Mouse (Mus musculus) left cerebral cortex, postnatal 10 days (tissue): Measurements from ENCODE around the gene Atp13a3. TPM values are rescaled to one million over a fixed set of nuclear protein-coding genes. Genes with fewer than 3 reads are reported as not detected.

Experiments
- DNase-seq, 2 experiments: peaks; one replicate each; pipeline ENCODE4 v3.0.0; 2021 to 2022; ENCODE audit warnings: low spot score in 2 of 2, mixed read lengths in 1 of 2; ENCODE audit errors: extremely low spot score in 1 of 2
- intact Hi-C: fragments of 180-260 bp; cut with DNase I; formaldehyde crosslinking; loops from one replicate; pipeline ENCODE4 v1.15.1; 2025
- total RNA-seq, 2 experiments: library from RNA; stranded (reverse); gene quantifications; 2 replicates each; pipeline ENCODE4 v1.2.3; 2021

The Atp13a3 gene
- total RNA-seq, 2 experiments from 2014 or later: 62.6 to 77.3 TPM

- intact Hi-C loops: no loop called here
These were observed 108.3 kb downstream of the Atp13a3 start for GRCm38 (mm10) chr16:30297450-30297849.

GRCm38 (mm10) chr16:30296601-30297275, 109.0 kb downstream of the Atp13a3 start:
- intact Hi-C loops: no loop called here

More at GRCm38 (mm10) chr16:30297450-30297849, 108.3 kb downstream of the Atp13a3 start:
- no peak for DNase-seq

GRCm38 (mm10) chr16:30295106-30295505, 110.7 kb downstream of the Atp13a3 start:
- intact Hi-C loops: no loop called here

More at GRCm38 (mm10) chr16:30296601-30297275, 109.0 kb downstream of the Atp13a3 start:
- no peak for DNase-seq

GRCm38 (mm10) chr16:30290436-30290835, 115.3 kb downstream of the Atp13a3 start:
- intact Hi-C loops: no loop called here
- DNase-seq: no peak

More at GRCm38 (mm10) chr16:30295106-30295505, 110.7 kb downstream of the Atp13a3 start:
- DNase-seq: no peak

- intact Hi-C loops: no loop called here
- no peak for DNase-seq
These were observed 120.1 kb downstream of the Atp13a3 start for GRCm38 (mm10) chr16:30285701-30286100.

DNA sequence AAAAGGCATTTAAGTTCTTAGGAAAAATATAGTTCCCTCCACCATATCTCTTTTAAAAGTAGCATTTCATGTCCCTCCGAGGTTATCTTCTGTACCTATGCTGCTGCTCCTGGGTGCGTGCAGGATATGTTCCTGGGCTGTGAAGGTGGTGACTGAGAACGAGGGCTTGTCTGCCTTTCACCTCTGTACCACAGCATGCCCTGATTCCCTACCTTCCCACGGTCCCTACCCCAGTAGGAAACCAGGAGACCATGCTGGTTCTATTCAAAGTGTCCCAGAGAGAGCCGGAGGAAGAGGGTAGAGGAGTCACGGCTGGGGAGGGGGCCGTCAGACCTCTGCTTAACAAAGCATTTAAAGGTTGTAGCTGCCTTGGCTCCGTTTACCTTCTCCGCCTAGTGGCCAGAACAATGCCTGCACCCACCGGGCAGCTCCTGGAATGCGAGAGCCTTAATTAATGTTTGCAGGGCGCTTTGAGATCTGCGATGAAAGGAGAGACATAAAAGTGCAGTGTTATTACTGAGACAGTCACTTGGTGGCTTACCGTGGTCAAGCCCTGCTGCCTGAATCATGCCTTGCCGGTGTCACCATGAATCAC, 121.9 kb downstream of the Atp13a3 start:
- no peak for DNase-seq
- intact Hi-C loops: no loop called here

DNA sequence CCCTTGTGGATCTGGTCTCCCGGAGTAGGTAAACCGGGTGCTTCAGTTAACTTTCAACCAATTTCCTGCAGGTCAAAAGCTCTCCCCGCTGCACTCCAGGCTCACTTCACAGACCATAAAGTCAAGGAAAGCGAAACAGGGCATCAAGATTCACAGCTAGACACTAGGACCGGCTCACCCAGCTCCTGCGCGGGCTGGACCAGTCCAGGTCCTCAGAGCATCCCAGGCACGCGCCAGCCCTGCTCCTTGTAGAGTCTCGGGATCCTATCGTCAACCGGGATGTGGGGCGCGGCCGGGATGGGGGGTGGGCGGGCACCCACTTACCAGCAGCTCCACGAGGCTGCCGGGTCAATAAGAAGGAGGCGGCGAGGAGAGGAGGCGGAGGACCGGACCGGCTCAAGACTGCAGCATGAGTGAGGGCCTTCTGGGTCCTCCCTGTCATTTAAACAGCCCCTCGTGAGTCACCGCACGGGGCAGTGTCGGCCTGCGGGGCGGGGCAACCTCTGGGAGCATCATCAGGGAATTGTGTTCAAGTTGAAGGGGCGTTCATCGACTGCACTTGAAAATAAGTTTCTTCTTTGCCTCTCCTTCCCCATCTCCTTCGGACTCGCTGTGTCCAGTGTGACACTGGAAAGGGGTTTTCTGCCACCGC, 122.8 kb downstream of the Atp13a3 start, which contains the start of gene Lrrc15:
Lrrc15 (minus strand) TSS at position 413 of the 652 bp plus-strand sequence.
- intact Hi-C loops: no loop called here
- peak in 1 of 2 experiments; percentile 44 for DNase-seq

DNA sequence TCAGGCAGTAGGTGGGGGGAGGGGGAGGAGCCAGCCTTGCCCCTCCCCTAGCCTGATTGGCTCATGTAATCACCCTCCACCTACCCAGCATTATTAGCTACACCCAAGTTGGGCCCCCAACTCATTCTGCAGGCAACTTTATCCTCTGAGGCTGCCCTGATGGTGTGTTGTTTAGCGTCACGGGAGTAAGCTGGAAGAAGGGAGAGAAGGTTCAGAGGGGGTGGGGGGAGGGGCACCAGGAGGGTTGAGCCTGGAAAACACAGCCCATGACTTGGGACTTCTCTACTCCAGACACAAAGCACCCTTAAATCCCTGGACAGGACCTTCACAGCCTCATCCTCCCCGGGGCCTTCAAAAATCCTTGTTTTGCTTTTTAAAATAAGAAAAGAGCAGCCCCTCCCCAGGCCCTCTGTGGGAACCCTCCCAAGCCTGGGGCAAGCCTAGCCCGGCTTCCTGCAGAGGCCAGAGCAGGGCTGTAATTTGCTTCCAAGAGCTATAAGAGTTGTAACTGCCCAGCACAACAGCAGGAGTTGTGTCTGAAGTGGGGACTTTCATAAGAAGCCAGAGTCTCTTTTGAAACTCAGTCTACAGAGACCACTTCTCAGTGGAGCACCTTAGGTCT, 125.0 kb downstream of the Atp13a3 start:
- intact Hi-C loops: no loop called here
- no peak for DNase-seq

- intact Hi-C loops: no loop called here
- DNase-seq: no peak
These were observed 127.4 kb downstream of the Atp13a3 start for GRCm38 (mm10) chr16:30278406-30278805.

DNA sequence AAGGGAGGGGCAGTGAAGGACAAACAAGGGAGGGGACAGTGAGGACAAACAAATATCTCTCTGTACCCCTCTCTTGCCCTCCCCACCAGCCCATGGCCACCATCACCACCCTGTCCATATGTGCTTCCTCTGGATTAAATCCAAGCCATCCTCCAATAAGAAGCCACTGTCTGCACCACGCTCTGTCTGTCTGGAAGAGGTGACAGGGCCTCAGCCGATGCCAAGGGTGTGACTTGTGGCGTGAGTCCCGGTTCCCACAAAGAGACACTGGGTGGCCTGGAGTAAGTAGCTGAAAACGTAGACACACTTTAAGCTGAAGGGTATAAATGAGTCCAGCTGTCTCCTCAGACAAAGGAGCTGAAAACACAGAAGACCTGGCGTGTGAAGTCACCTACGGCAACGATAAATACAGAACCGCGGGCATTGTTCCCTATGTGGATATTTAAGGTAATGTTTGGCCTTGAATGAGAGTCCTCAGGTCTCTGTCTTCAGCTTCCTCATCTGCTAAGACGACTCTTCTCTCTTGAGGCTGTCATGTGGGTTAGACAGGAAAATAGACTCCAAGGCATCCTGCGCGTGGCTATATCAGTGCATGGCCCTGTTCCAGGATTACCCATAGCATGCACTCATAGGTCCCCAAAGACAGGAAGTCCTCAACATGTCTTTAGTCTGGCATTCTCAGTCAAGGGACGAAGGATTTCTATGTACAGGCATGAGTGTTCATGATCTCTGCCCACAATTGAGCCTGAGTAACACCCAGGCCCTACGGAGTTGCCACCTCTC, 130.0 kb downstream of the Atp13a3 start:
- DNase-seq: no peak
- intact Hi-C loops: no loop called here

- no peak for DNase-seq
- intact Hi-C loops: no loop called here
These were observed 132.7 kb downstream of the Atp13a3 start for GRCm38 (mm10) chr16:30273065-30273464.

GRCm38 (mm10) chr16:30271941-30272595, 133.7 kb downstream of the Atp13a3 start:
- intact Hi-C loops: no loop called here
- DNase-seq: no peak

DNA sequence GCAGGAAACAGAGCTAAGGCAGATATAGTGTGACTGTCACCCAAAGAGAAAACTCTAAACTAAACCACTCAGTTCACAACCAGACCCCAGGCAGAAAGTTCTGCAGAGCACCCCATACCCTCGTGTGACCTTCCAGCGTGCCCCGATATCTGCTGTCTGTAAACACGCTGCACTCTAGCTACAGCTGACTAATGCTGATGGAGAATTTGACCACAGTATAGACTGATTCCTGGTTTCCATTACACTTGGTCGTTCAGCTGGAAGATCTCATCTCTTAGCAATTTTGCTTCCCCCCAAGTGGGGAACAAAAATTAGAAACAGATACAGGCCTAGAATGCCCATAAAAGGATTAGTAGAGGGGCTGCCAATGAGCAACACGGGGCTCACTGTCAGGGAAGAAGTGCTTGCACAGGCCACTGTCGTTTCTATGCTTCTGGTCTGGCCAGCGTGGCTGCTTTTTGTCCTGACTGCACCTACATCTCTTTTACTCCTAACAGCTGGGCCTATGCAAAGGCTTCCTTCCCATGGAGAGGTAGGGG, 134.5 kb downstream of the Atp13a3 start:
- intact Hi-C loops: no loop called here
- DNase-seq: no peak

- intact Hi-C loops: no loop called here
- no peak for DNase-seq
These were observed 138.4 kb downstream of the Atp13a3 start, which contains the start of gene Cpn2 for GRCm38 (mm10) chr16:30267359-30267758. Gene Cpn2, minus strand, starts transcription at chr16:30267499.

DNA sequence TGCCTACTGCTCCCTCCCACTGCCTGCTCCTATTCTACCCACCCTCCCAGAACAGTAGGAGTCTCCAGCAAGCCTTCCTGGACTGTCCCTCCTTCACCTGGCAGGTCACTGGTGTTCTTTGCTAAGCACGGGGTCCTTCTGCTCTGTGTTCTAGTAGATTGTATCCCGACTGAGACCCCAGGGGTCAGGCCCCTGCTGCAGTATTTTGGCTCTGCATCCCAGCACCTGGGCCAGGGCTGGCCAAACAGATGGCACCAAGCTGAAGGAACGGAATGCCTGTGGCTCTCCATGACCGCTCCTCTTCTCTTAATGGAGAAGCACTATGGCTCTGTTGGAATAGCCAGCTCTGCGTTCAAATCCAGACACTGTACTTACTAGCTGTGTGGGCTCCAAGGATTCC, 139.2 kb downstream of the Atp13a3 start:
- DNase-seq: no peak
- intact Hi-C loops: no loop called here

- DNase-seq: no peak
- intact Hi-C loops: no loop called here
These were observed 140.2 kb downstream of the Atp13a3 start for GRCm38 (mm10) chr16:30265611-30266010.

GRCm38 (mm10) chr16:30263156-30263555, 142.6 kb downstream of the Atp13a3 start:
- intact Hi-C loops: no loop called here
- no peak for DNase-seq

DNA sequence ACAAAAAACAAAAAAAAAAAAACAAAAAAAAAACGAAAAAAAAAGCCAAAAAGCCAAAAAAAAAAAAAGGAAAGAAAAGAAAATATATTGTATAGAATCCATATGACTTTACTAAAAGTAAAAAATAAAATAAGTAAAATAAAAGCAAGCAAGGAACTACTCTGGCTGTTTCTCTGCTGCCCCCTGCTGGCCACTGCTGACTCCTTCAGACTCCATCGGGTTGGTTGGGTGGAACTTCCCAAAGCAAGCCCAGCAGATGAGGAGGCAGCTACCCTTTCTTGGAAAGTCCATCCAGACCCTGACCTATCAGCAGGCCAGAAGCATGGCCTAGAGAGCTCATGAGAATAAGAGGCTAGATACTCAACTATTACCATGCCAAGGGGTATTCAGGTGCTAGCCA, 143.1 kb downstream of the Atp13a3 start:
- peak; percentile 52 to 72 for DNase-seq
- intact Hi-C loops: no loop called here
